Mouse (Mus musculus): ENCODE results near the gene Cyld. TPM values are rescaled to one million over a fixed set of nuclear protein-coding genes. Genes with fewer than 3 reads are reported as not detected.

The Cyld gene
- polyA plus RNA-seq, 1 experiment from 2014 or later = 4.6 TPM

GRCm38 (mm10) chr8:88698048-88698447 is 1.2 kb downstream of the Cyld start:
- Histone ChIP-seq H3K9me3 (ENCODE audit: low read length) (no peaks in the 10 kb centered on the region), H3K4me1 (ENCODE audit: insufficient read depth) (peaks cover 12% of the 10 kb centered on the region), H3K4me3 (ENCODE audit: low read depth, low read length) (peak overlapping the region; percentile 90), H3K27ac (ENCODE audit: low read depth) (no peak overlapping the region), H3K4me2 (ENCODE audit: low read depth, low read length) (peak overlapping the region; percentile 70), H3K27me3 (ENCODE audit: insufficient read depth, low read length) (no peaks in the 10 kb centered on the region), H3K36me3 (replicated peaks; ENCODE audit: insufficient read depth, low read length) (no peaks in the 10 kb centered on the region), H3K9ac (replicated peaks) (peak overlapping the region; percentile 84; the same call in 1 of the 2 replicates)
- ATAC-seq (no peak), DNase-seq (no peak)
- 54% methylated on average over 2 of the region's 2 CpGs for WGBS (ENCODE audit: insufficient replicate concordance)
- no peak for TF ChIP-seq CTCF (IDR thresholded peaks at IDR 0.05; ENCODE audit: low read depth)

GRCm38 (mm10) chr8:88701611-88702010 is 4.8 kb downstream of the Cyld start:
- Histone ChIP-seq H3K36me3 (replicated peaks; ENCODE audit: insufficient read depth, low read length) (no peaks in the 10 kb centered on the region), H3K27me3 (ENCODE audit: insufficient read depth, low read length) (no peaks in the 10 kb centered on the region), H3K4me3 (ENCODE audit: low read depth, low read length) (no peak overlapping the region), H3K27ac (ENCODE audit: low read depth) (no peak overlapping the region), H3K9me3 (ENCODE audit: low read length) (no peaks in the 10 kb centered on the region), H3K9ac (replicated peaks) (no peak overlapping the region), H3K4me2 (ENCODE audit: low read depth, low read length) (no peak overlapping the region), H3K4me1 (ENCODE audit: insufficient read depth) (peaks cover 6% of the 10 kb centered on the region; the same call in 1 of the 2 replicates)
- WGBS (ENCODE audit: insufficient replicate concordance) = 16% methylated on average over 2 of the region's 2 CpGs
- ATAC-seq (no peak), DNase-seq (no peak)
- TF ChIP-seq EP300 (IDR thresholded peaks at IDR 0.05; ENCODE audit: low read depth) (no peak), CTCF (IDR thresholded peaks at IDR 0.05; ENCODE audit: low read depth) (peak; percentile 65)

- TF ChIP-seq EP300 (IDR thresholded peaks at IDR 0.05; ENCODE audit: low read depth) (no peak), CTCF (IDR thresholded peaks at IDR 0.05; ENCODE audit: low read depth) (no peak)
- no peaks in the 10 kb centered on the region for H3K27me3 ChIP-seq (ENCODE audit: insufficient read depth, low read length)
These were observed 6.0 kb downstream of the Cyld start for GRCm38 (mm10) chr8:88702816-88703215.

GRCm38 (mm10) chr8:88723256-88723963 is 26.6 kb downstream of the Cyld start:
- peaks cover 27% of the 10 kb centered on the region for H3K36me3 ChIP-seq (replicated peaks; ENCODE audit: insufficient read depth, low read length)
- no peak for TF ChIP-seq EP300 (IDR thresholded peaks at IDR 0.05; ENCODE audit: low read depth)
- TF ChIP-seq CTCF (IDR thresholded peaks at IDR 0.05; ENCODE audit: low read depth) = no peak
- H3K4me3 ChIP-seq (ENCODE audit: low read depth, low read length) = no peak overlapping the region
- H3K27me3 ChIP-seq (ENCODE audit: insufficient read depth, low read length) = no peaks in the 10 kb centered on the region
- H3K9me3 ChIP-seq (ENCODE audit: low read length) = no peaks in the 10 kb centered on the region
- H3K4me2 ChIP-seq (ENCODE audit: low read depth, low read length) = no peak overlapping the region
- no peak overlapping the region for H3K27ac ChIP-seq (ENCODE audit: low read depth)
- no peaks in the 10 kb centered on the region for H3K4me1 ChIP-seq (ENCODE audit: insufficient read depth)
- H3K9ac ChIP-seq (replicated peaks) = no peak overlapping the region
- DNase-seq (no peak), ATAC-seq (no peak)
- 77% methylated on average over 2 of the region's 2 CpGs for WGBS (ENCODE audit: insufficient replicate concordance)

More at GRCm38 (mm10) chr8:88702816-88703215, 6.0 kb downstream of the Cyld start:
- Histone ChIP-seq H3K36me3 (replicated peaks; ENCODE audit: insufficient read depth, low read length) (0 out of 2 replicates have a peak, but pooled peaks cover 5% of the 10 kb centered on the region), H3K4me1 (ENCODE audit: insufficient read depth) (peaks cover 3% of the 10 kb centered on the region; the same call in 1 of the 2 replicates), H3K9me3 (ENCODE audit: low read length) (no peaks in the 10 kb centered on the region), H3K4me3 (ENCODE audit: low read depth, low read length) (no peak overlapping the region), H3K4me2 (ENCODE audit: low read depth, low read length) (no peak overlapping the region), H3K27ac (ENCODE audit: low read depth) (no peak overlapping the region), H3K9ac (replicated peaks) (no peak overlapping the region)
- DNase-seq (no peak), ATAC-seq (no peak)
- 71% methylated on average over 3 of the region's 3 CpGs for WGBS (ENCODE audit: insufficient replicate concordance)

GRCm38 (mm10) chr8:88755175-88755791 is 58.5 kb downstream of the Cyld start:
- Histone ChIP-seq H3K27me3 (ENCODE audit: insufficient read depth, low read length) (no peaks in the 10 kb centered on the region), H3K36me3 (replicated peaks; ENCODE audit: insufficient read depth, low read length) (no peaks in the 10 kb centered on the region), H3K9ac (replicated peaks) (no peak overlapping the region), H3K27ac (ENCODE audit: low read depth) (no peak overlapping the region), H3K4me3 (ENCODE audit: low read depth, low read length) (no peak overlapping the region), H3K4me1 (ENCODE audit: insufficient read depth) (no peaks in the 10 kb centered on the region), H3K9me3 (ENCODE audit: low read length) (no peaks in the 10 kb centered on the region), H3K4me2 (ENCODE audit: low read depth, low read length) (no peak overlapping the region)
- peak; percentile 85 for ATAC-seq
- DNase-seq = peak; percentile 80
- TF ChIP-seq CTCF (IDR thresholded peaks at IDR 0.05; ENCODE audit: low read depth) (peak; percentile 84), EP300 (IDR thresholded peaks at IDR 0.05; ENCODE audit: low read depth) (no peak)
- 2% methylated on average over 14 of the region's 14 CpGs for WGBS (ENCODE audit: insufficient replicate concordance)

GRCm38 (mm10) chr8:88761980-88762379 is 65.2 kb downstream of the Cyld start:
- WGBS (ENCODE audit: insufficient replicate concordance) = 59% methylated on average over 12 of the region's 12 CpGs
- Histone ChIP-seq H3K27ac (ENCODE audit: low read depth) (no peak overlapping the region; the same call in 1 of the 2 replicates), H3K36me3 (replicated peaks; ENCODE audit: insufficient read depth, low read length) (no peaks in the 10 kb centered on the region), H3K4me3 (ENCODE audit: low read depth, low read length) (no peak overlapping the region), H3K4me1 (ENCODE audit: insufficient read depth) (peaks cover 6% of the 10 kb centered on the region), H3K4me2 (ENCODE audit: low read depth, low read length) (no peak overlapping the region), H3K9me3 (ENCODE audit: low read length) (no peaks in the 10 kb centered on the region), H3K9ac (replicated peaks) (no peak overlapping the region), H3K27me3 (ENCODE audit: insufficient read depth, low read length) (no peaks in the 10 kb centered on the region)
- peak; percentile 72 for ATAC-seq
- no peak for DNase-seq
- TF ChIP-seq CTCF (IDR thresholded peaks at IDR 0.05; ENCODE audit: low read depth) (no peak), EP300 (IDR thresholded peaks at IDR 0.05; ENCODE audit: low read depth) (no peak)
